Mouse (Mus musculus): ENCODE data around the gene Mslnl. TPM values are rescaled to one million over a fixed set of nuclear protein-coding genes. Genes with fewer than 3 reads are reported as not detected.

Gene Mslnl
- total RNA-seq (2014; rRNA removed) (0.05 TPM in 1 of 2 replicates, not detected in the other), polyA plus RNA-seq (2015; fragmentation: Nextera tagmentation; extraction: Ambion mirVana) (not detected in 2 replicates)

DNA sequence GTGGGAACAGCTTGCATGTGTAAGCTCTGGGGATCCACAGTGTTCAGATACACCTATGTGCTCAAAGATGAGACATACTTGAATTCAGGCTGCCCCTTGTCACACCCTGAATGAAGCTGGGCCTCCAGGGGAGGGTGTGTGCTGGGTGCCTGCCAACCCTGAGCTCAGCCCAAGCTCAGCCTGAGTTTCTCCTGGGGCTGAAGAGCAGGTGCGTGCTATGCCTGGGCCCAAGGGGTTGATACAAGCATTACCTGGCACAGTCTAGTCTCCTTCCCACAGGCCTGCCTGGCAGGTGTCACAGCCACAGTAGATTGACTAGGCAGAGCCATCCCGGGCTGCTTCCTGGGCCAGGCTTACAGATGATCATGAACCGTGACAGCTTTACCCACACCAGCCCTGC is at the start of gene Mslnl:
Gene Mslnl, plus strand, starts transcription at position 298 of the 400 bp plus-strand sequence.
- whole genome bisulfite sequencing, result 71% methylated on average over 3 of the region's 3 CpGs
- Histone ChIP-seq H3K9ac (replicated peaks; ENCODE audit: low read length) (no peak within 1 kb of the TSS), H3K27me3 (ENCODE audit: insufficient read depth, low read length) (no peaks in the 10 kb centered on the region), H3K27ac (no peak within 1 kb of the TSS), H3K36me3 (ENCODE audit: insufficient read depth, low read length) (0 out of 2 replicates have a peak, but pooled peaks cover 5% of the 10 kb centered on the region), H3K4me2 (ENCODE audit: low read depth, low read length) (no peak within 1 kb of the TSS), H3K4me3 (ENCODE audit: low read length) (no peak within 1 kb of the TSS), H3K4me1 (ENCODE audit: insufficient read depth, low read length) (0 out of 2 replicates have a peak, but pooled peaks cover 4% of the 10 kb centered on the region), H3K9me3 (ENCODE audit: low read length) (no peaks in the 10 kb centered on the region)
- ATAC-seq (no peak), DNase-seq (ENCODE audit: low spot score) (no peak)
- no peak for TF ChIP-seq CTCF (IDR thresholded peaks at IDR 0.05; ENCODE audit: low read depth)

DNA sequence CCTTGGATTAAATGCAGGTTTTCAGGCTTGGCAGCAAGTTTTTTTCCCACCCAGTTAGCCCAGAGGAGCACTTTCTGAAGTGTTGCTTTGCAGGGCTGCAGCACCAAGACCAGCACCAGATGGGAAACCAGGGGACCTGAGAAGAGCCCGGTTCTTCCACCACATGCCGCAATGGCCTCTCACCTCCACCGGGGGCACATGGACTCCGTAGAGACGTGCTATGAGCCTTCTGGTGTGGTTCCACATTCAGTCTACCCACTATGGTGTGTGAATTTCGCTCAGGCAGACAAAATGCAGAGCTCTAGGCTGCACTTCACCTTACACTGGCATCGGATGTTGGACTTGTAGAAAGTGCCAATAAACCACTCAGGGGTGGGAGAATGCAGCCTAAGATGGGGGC is 49.5 kb upstream of the Mslnl start:
- DNase-seq (ENCODE audit: low spot score), result peak; percentile 56
- Histone ChIP-seq H3K4me3 (ENCODE audit: low read length) (no peak overlapping the region), H3K9me3 (ENCODE audit: low read length) (no peaks in the 10 kb centered on the region), H3K4me2 (ENCODE audit: low read depth, low read length) (no peak overlapping the region), H3K27ac (no peak overlapping the region), H3K27me3 (ENCODE audit: insufficient read depth, low read length) (no peaks in the 10 kb centered on the region), H3K4me1 (ENCODE audit: insufficient read depth, low read length) (no peaks in the 10 kb centered on the region), H3K36me3 (ENCODE audit: insufficient read depth, low read length) (no peaks in the 10 kb centered on the region), H3K9ac (replicated peaks; ENCODE audit: low read length) (no peak overlapping the region)
- WGBS, result 42% methylated on average over 7 of the region's 7 CpGs
- peak; percentile 63 for TF ChIP-seq CTCF (IDR thresholded peaks at IDR 0.05; ENCODE audit: low read depth)
- no peak for ATAC-seq

DNA sequence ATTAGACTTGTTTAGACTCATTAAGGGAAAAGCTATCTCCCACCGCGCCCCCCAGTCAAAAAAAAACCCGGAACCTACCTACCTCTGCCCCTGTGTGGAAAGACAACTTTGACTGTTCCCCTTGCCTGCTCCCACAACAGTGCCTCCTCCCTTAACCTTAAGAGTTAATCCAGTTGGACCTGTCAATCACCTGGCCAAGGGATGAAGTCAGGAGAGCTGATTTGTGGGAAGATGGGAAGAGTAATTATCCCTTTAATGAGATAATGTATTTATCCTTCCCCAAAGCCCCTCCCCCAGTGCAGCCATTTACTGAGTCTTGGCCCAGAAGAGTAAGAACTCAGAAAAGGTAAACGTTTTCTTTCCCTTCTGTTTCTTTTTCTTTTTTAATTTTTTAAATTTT is 46.9 kb upstream of the Mslnl start:
- DNase-seq (ENCODE audit: low spot score) (no peak), ATAC-seq (no peak)
- Histone ChIP-seq H3K9me3 (ENCODE audit: low read length) (no peaks in the 10 kb centered on the region), H3K27ac (no peak overlapping the region), H3K27me3 (ENCODE audit: insufficient read depth, low read length) (no peaks in the 10 kb centered on the region), H3K9ac (replicated peaks; ENCODE audit: low read length) (no peak overlapping the region), H3K4me1 (ENCODE audit: insufficient read depth, low read length) (no peaks in the 10 kb centered on the region), H3K36me3 (ENCODE audit: insufficient read depth, low read length) (no peaks in the 10 kb centered on the region), H3K4me3 (ENCODE audit: low read length) (no peak overlapping the region), H3K4me2 (ENCODE audit: low read depth, low read length) (no peak overlapping the region)
- WGBS, result 82% methylated on average over 4 of the region's 4 CpGs
- no peak for TF ChIP-seq CTCF (IDR thresholded peaks at IDR 0.05; ENCODE audit: low read depth)

- no peak for ATAC-seq
- Histone ChIP-seq H3K4me1 (ENCODE audit: insufficient read depth, low read length) (no peaks in the 10 kb centered on the region), H3K27ac (no peak overlapping the region), H3K36me3 (ENCODE audit: insufficient read depth, low read length) (no peaks in the 10 kb centered on the region), H3K27me3 (ENCODE audit: insufficient read depth, low read length) (no peaks in the 10 kb centered on the region), H3K9me3 (ENCODE audit: low read length) (no peaks in the 10 kb centered on the region), H3K4me3 (ENCODE audit: low read length) (no peak overlapping the region), H3K4me2 (ENCODE audit: low read depth, low read length) (no peak overlapping the region), H3K9ac (replicated peaks; ENCODE audit: low read length) (no peak overlapping the region)
- 57% methylated on average over 1 of the region's 1 CpGs for WGBS
- no peak for DNase-seq (ENCODE audit: low spot score)
- no peak for TF ChIP-seq CTCF (IDR thresholded peaks at IDR 0.05; ENCODE audit: low read depth)
These were observed 39.6 kb upstream of the Mslnl start for GRCm38 (mm10) chr17:25696263-25696662.

- H3K27ac ChIP-seq, result no peak overlapping the region
- H3K9ac ChIP-seq (replicated peaks; ENCODE audit: low read length), result no peak overlapping the region
- no peaks in the 10 kb centered on the region for H3K4me1 ChIP-seq (ENCODE audit: insufficient read depth, low read length)
- TF ChIP-seq CTCF (IDR thresholded peaks at IDR 0.05; ENCODE audit: low read depth), result peak; percentile 91
- 12% methylated on average over 7 of the region's 7 CpGs for WGBS
- H3K27me3 ChIP-seq (ENCODE audit: insufficient read depth, low read length), result no peaks in the 10 kb centered on the region
- ATAC-seq (peak; percentile 76; the same call in 1 of the 2 replicates), DNase-seq (ENCODE audit: low spot score) (peak; percentile 93)
- H3K36me3 ChIP-seq (ENCODE audit: insufficient read depth, low read length), result no peaks in the 10 kb centered on the region
- H3K4me3 ChIP-seq (ENCODE audit: low read length), result no peak overlapping the region
- no peaks in the 10 kb centered on the region for H3K9me3 ChIP-seq (ENCODE audit: low read length)
- H3K4me2 ChIP-seq (ENCODE audit: low read depth, low read length), result no peak overlapping the region
These were observed 37.4 kb upstream of the Mslnl start for GRCm38 (mm10) chr17:25698446-25698845.

GRCm38 (mm10) chr17:25700863-25701496 is 34.9 kb upstream of the Mslnl start:
- TF ChIP-seq CTCF (IDR thresholded peaks at IDR 0.05; ENCODE audit: low read depth), result peak; percentile 54
- 59% methylated on average over 9 of the region's 9 CpGs for WGBS
- H3K36me3 ChIP-seq (ENCODE audit: insufficient read depth, low read length), result no peaks in the 10 kb centered on the region
- no peaks in the 10 kb centered on the region for H3K27me3 ChIP-seq (ENCODE audit: insufficient read depth, low read length)
- no peak overlapping the region for H3K4me2 ChIP-seq (ENCODE audit: low read depth, low read length)
- no peaks in the 10 kb centered on the region for H3K9me3 ChIP-seq (ENCODE audit: low read length)
- no peaks in the 10 kb centered on the region for H3K4me1 ChIP-seq (ENCODE audit: insufficient read depth, low read length)
- H3K27ac ChIP-seq, result no peak overlapping the region
- H3K9ac ChIP-seq (replicated peaks; ENCODE audit: low read length), result no peak overlapping the region
- ATAC-seq (no peak), DNase-seq (ENCODE audit: low spot score) (no peak)
- H3K4me3 ChIP-seq (ENCODE audit: low read length), result no peak overlapping the region

DNA sequence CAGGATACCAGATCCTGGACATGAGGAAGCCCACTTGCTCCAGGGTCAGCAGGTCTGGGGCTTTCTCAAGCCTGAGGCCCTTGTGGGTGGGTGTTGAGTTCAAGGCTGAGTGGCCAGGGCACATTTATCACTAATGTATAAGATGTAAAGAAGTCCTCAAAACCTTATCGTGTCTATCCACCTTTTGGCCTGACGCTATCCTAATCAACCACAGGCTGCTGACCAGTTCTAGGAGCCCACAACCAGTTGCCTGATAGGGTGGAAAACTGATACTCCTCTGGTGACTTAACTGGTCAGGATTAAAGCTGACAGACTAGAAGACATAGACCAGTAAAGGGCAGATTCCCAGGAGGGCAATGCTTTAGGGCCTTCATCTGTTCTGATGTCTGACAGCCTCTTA is 25.8 kb upstream of the Mslnl start:
- Histone ChIP-seq H3K36me3 (ENCODE audit: insufficient read depth, low read length) (no peaks in the 10 kb centered on the region), H3K4me3 (ENCODE audit: low read length) (no peak overlapping the region), H3K27me3 (ENCODE audit: insufficient read depth, low read length) (no peaks in the 10 kb centered on the region), H3K9ac (replicated peaks; ENCODE audit: low read length) (no peak overlapping the region), H3K27ac (no peak overlapping the region), H3K9me3 (ENCODE audit: low read length) (no peaks in the 10 kb centered on the region), H3K4me2 (ENCODE audit: low read depth, low read length) (no peak overlapping the region), H3K4me1 (ENCODE audit: insufficient read depth, low read length) (no peaks in the 10 kb centered on the region)
- TF ChIP-seq CTCF (IDR thresholded peaks at IDR 0.05; ENCODE audit: low read depth), result no peak
- 94% methylated on average over 2 of the region's 2 CpGs for WGBS
- ATAC-seq, result no peak
- no peak for DNase-seq (ENCODE audit: low spot score)
